Mouse (Mus musculus): ENCODE data around the gene Pam.

- TF ChIP-seq CTCF (IDR thresholded peaks at IDR 0.05; ENCODE audit: borderline replicate concordance, insufficient read depth, low read depth, low read length) (no peak), POLR2A (IDR thresholded peaks at IDR 0.05; ENCODE audit: borderline replicate concordance, insufficient read depth, low read length) (no peak)
These were observed 36.0 kb downstream of the Pam start for GRCm38 (mm10) chr1:98059401-98059800.

All from cerebellum, adult 2 months (tissue).